Mouse (Mus musculus) neural tube, embryonic 15.5 days (tissue): ENCODE measurements around the gene Rps3. TPM values are rescaled to one million over a fixed set of nuclear protein-coding genes. Genes with fewer than 3 reads are reported as not detected.
A peak's percentile ranks its signal among the peaks of the same experiment; 100 is the strongest.

ENCODE experiments used
- ATAC-seq: fragments of 200-750 bp; cut with Nextera tagmentation; 2 replicates; pipeline ENCODE4 v1.8.0; 2017; ENCODE audit warnings: mild to moderate bottlenecking, moderate TSS enrichment, moderate library complexity; ENCODE audit not compliant: low FRiP score
- H3K27ac ChIP-seq: fragments of 300-500 bp; sonication (generic); replicated peaks from 2 replicates; pipeline ENCODE4 v1.5.1; 2015; ENCODE audit warnings: mild to moderate bottlenecking, inconsistent platforms
- H3K27me3 ChIP-seq: fragments of 300-500 bp; sonication (generic); replicated peaks from 2 replicates; pipeline ENCODE4 v1.6.1; 2015; ENCODE audit warnings: inconsistent platforms
- H3K36me3 ChIP-seq: fragments of 300-500 bp; sonication (generic); 2 replicates; pipeline ENCODE4 v1.6.1; 2015; ENCODE audit warnings: inconsistent platforms
- H3K4me1 ChIP-seq: fragments of 300-500 bp; sonication (generic); 2 replicates; pipeline ENCODE4 v1.6.1; 2015; ENCODE audit warnings: inconsistent platforms
- H3K4me2 ChIP-seq: fragments of 300-500 bp; sonication (generic); 2 replicates; pipeline ENCODE4 v1.6.1; 2015; ENCODE audit warnings: inconsistent platforms, mild to moderate bottlenecking, moderate library complexity
- H3K4me3 ChIP-seq: fragments of 300-500 bp; sonication (generic); replicated peaks from 2 replicates; pipeline ENCODE4 v1.5.1; 2015; ENCODE audit warnings: mild to moderate bottlenecking, inconsistent platforms
- H3K9ac ChIP-seq: fragments of 300-500 bp; sonication (generic); replicated peaks from 2 replicates; pipeline ENCODE4 v1.6.1; 2015; ENCODE audit warnings: mild to moderate bottlenecking, inconsistent platforms
- H3K9me3 ChIP-seq: fragments of 300-500 bp; sonication (generic); replicated peaks from 2 replicates; pipeline ENCODE4 v1.6.1; 2016; ENCODE audit warnings: inconsistent platforms
- WGBS: fragments of 180-500 bp; shearing (Covaris S2); methylation state at CpG from one replicate; pipeline ENCODE4 v1.1.7; 2015; ENCODE audit warnings: mixed read lengths; 5-methylcytosine and 5-hydroxymethylcytosine counted together
- polyA plus RNA-seq: library from polyadenylated mRNA; unstranded; fragments of >200 nt; fragmentation: Nextera tagmentation; extraction: Ambion mirVana; gene quantifications from 2 replicates; pipeline ENCODE4 v1.2.1, GENCODE M21; 2015

Rps3 gene
- polyA plus RNA-seq, 1 experiment from 2014 or later = 412 TPM

- Histone ChIP-seq H3K4me3 (no peak overlapping the region), H3K36me3 (peaks cover 11% of the 10 kb centered on the region), H3K27ac (no peak overlapping the region), H3K4me2 (no peak overlapping the region), H3K4me1 (peaks cover 34% of the 10 kb centered on the region), H3K9me3 (no peaks in the 10 kb centered on the region), H3K27me3 (no peaks in the 10 kb centered on the region), H3K9ac (no peak overlapping the region)
- no peak for ATAC-seq
- WGBS = 18% methylated on average over 4 of the region's 4 CpGs
These were observed 47.0 kb downstream of the Rps3 start for GRCm38 (mm10) chr7:99436530-99436929.

DNA sequence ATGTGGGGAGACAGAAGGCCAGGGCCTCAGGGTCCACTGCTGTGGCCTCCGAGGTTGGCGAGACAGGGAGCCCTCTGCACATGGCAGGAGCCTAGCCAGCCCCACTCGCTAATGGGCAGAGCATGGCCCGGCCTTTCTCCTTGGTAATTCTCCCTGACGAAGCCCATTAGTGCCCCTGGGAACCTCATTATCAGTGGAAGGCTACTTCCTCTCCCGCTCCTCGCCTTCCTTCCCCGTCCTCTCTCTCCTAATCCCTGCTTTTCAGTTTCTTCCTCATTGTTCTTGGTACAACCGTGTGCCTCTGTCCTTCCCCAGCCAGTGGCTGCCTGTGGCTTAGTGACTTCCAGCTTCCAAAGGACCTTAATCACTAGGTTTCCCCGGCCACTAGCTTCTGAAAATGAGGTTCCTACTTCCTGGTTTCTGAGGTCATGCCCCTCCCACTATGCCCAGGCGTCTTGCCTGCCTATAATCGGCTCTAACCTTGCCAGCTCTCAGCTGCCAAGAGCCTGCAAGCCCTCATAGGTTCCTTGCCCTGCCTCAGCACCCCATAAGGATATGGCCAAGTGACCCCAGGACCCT lies 48.8 kb downstream of the Rps3 start:
- Histone ChIP-seq H3K36me3 (peaks cover 7% of the 10 kb centered on the region), H3K27ac (no peak overlapping the region), H3K4me3 (no peak overlapping the region), H3K9me3 (no peaks in the 10 kb centered on the region), H3K4me2 (no peak overlapping the region), H3K4me1 (peaks cover 32% of the 10 kb centered on the region), H3K27me3 (no peaks in the 10 kb centered on the region), H3K9ac (no peak overlapping the region)
- WGBS = 44% methylated on average over 12 of the region's 12 CpGs
- no peak for ATAC-seq

GRCm38 (mm10) chr7:99432863-99433262 lies 50.7 kb downstream of the Rps3 start:
- no peaks in the 10 kb centered on the region for H3K9me3 ChIP-seq
- peaks cover 42% of the 10 kb centered on the region for H3K4me1 ChIP-seq
- 87% methylated on average over 6 of the region's 6 CpGs for WGBS
- no peak overlapping the region for H3K9ac ChIP-seq
- ATAC-seq = no peak
- no peaks in the 10 kb centered on the region for H3K27me3 ChIP-seq
- no peak overlapping the region for H3K4me3 ChIP-seq
- H3K36me3 ChIP-seq = peaks cover 1% of the 10 kb centered on the region; the same call in 1 of the 2 replicates
- no peak overlapping the region for H3K27ac ChIP-seq
- no peak overlapping the region for H3K4me2 ChIP-seq

GRCm38 (mm10) chr7:99432248-99432647 lies 51.3 kb downstream of the Rps3 start:
- no peak overlapping the region for H3K9ac ChIP-seq
- H3K27me3 ChIP-seq = no peaks in the 10 kb centered on the region
- peak overlapping the region; percentile 48 for H3K27ac ChIP-seq
- no peaks in the 10 kb centered on the region for H3K9me3 ChIP-seq
- 38% methylated on average over 14 of the region's 14 CpGs for WGBS
- H3K36me3 ChIP-seq = no peaks in the 10 kb centered on the region
- no peak overlapping the region for H3K4me3 ChIP-seq
- H3K4me1 ChIP-seq = peaks cover 42% of the 10 kb centered on the region
- H3K4me2 ChIP-seq = no peak overlapping the region
- ATAC-seq = no peak

DNA sequence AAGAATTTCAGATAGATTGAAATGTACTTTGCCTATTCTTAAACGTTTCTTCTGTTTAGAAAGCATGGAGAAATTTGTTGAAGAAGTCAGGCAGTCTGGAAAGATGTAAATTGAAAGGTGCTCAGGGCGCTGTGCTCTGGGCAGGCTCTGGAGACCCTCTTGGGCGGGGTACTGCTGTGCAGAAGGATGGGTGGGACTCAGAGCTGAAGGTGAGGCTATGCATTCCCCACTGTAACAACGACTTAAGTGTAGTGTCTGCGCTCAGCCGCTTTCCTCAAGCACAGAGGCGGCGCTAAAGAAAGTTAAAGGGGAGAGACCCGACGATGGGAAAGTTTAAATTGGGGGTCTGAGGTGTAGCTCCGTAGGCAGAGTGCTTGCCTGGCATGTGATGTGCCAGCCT lies 53.3 kb downstream of the Rps3 start:
- no peak for ATAC-seq
- H3K4me1 ChIP-seq = peaks cover 57% of the 10 kb centered on the region
- H3K9ac ChIP-seq = no peak overlapping the region
- H3K27me3 ChIP-seq = no peaks in the 10 kb centered on the region
- WGBS = 73% methylated on average over 11 of the region's 11 CpGs
- no peaks in the 10 kb centered on the region for H3K9me3 ChIP-seq
- H3K27ac ChIP-seq = 0 out of 2 replicates have a peak overlapping the region, but pooled peaks have one; percentile 18
- no peak overlapping the region for H3K4me2 ChIP-seq
- 0 out of 2 replicates have a peak, but pooled peaks cover 5% of the 10 kb centered on the region for H3K36me3 ChIP-seq
- no peak overlapping the region for H3K4me3 ChIP-seq

DNA sequence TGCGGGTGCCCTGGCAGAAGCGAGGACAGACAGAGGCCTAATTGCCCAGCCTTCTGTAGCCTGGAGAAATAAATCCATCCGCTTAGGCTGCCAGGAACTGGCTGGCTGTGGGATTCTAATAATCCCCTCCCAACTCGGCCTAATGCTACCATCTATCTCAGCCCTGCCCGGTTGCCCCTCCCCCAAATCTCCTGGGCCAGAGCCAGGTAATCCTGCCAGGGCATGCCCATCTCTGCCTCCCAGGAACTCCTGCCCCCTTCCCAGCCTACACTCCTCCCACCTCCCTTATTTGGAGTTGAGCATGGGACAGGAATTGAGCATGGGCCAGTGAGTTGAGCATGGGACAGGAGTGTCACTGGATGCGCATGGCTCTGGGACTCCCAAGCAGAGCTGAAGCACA lies 53.8 kb downstream of the Rps3 start:
- H3K9ac ChIP-seq = no peak overlapping the region
- H3K27me3 ChIP-seq = no peaks in the 10 kb centered on the region
- H3K27ac ChIP-seq = 0 out of 2 replicates have a peak overlapping the region, but pooled peaks have one; percentile 18
- ATAC-seq = peak; percentile 30; the same call in 1 of the 2 replicates
- no peak overlapping the region for H3K4me3 ChIP-seq
- no peaks in the 10 kb centered on the region for H3K9me3 ChIP-seq
- peaks cover 57% of the 10 kb centered on the region for H3K4me1 ChIP-seq
- H3K36me3 ChIP-seq = 0 out of 2 replicates have a peak, but pooled peaks cover 5% of the 10 kb centered on the region
- H3K4me2 ChIP-seq = no peak overlapping the region
- WGBS = 28% methylated on average over 6 of the region's 6 CpGs

GRCm38 (mm10) chr7:99428836-99429235 lies 54.7 kb downstream of the Rps3 start:
- Histone ChIP-seq H3K9ac (no peak overlapping the region), H3K4me3 (no peak overlapping the region), H3K9me3 (no peaks in the 10 kb centered on the region), H3K36me3 (0 out of 2 replicates have a peak, but pooled peaks cover 5% of the 10 kb centered on the region), H3K4me1 (peaks cover 58% of the 10 kb centered on the region), H3K4me2 (no peak overlapping the region), H3K27ac (no peak overlapping the region), H3K27me3 (no peaks in the 10 kb centered on the region)
- 93% methylated on average over 5 of the region's 5 CpGs for WGBS
- ATAC-seq = no peak

- no peak overlapping the region for H3K4me2 ChIP-seq
- peaks cover 60% of the 10 kb centered on the region for H3K4me1 ChIP-seq
- no peaks in the 10 kb centered on the region for H3K9me3 ChIP-seq
- H3K27ac ChIP-seq = no peak overlapping the region
- no peak overlapping the region for H3K9ac ChIP-seq
- WGBS = 91% methylated on average over 3 of the region's 3 CpGs
- 0 out of 2 replicates have a peak, but pooled peaks cover 5% of the 10 kb centered on the region for H3K36me3 ChIP-seq
- no peak overlapping the region for H3K4me3 ChIP-seq
- H3K27me3 ChIP-seq = no peaks in the 10 kb centered on the region
- no peak for ATAC-seq
These were observed 55.6 kb downstream of the Rps3 start for GRCm38 (mm10) chr7:99427987-99428386.

Other genes starting within 250 kb of the Rps3 start
- 1.1 and 4.1 TPM in 2 replicates for gene Mogat2, start 245.1 kb downstream of the Rps3 start, polyA plus RNA-seq
- 120 and 146 TPM in 2 replicates for gene Map6, start 216.3 kb downstream of the Rps3 start, polyA plus RNA-seq
- gene Serpinh1, start 130.5 kb downstream of the Rps3 start, polyA plus RNA-seq = 332 and 435 TPM in 2 replicates
- 41.2 and 45.7 TPM in 2 replicates for gene Gdpd5, start 102.3 kb downstream of the Rps3 start, polyA plus RNA-seq
- 1.7 and 2.2 TPM in 2 replicates for gene Klhl35, start 17.7 kb downstream of the Rps3 start, polyA plus RNA-seq
- gene Arrb1, start 51.7 kb upstream of the Rps3 start, polyA plus RNA-seq = 15.1 and 16.6 TPM in 2 replicates
- 2.5 and 3.2 TPM in 2 replicates for gene Tpbgl, start 143.4 kb upstream of the Rps3 start, polyA plus RNA-seq
- gene Slco2b1, start 227.6 kb upstream of the Rps3 start, polyA plus RNA-seq = 6.1 and 8.7 TPM in 2 replicates
- not detected in 2 replicates for gene Olfr520, start 246.5 kb upstream of the Rps3 start, polyA plus RNA-seq